Mouse (Mus musculus): ENCODE results near the gene Gm10203. TPM values are rescaled to one million over a fixed set of nuclear protein-coding genes. Genes with fewer than 3 reads are reported as not detected.
"Not testable (repeated sequence)": the region's sequence is repeated elsewhere in the genome, so short reads cannot be mapped to it uniquely, and the experiment has no call there.

The Gm10203 gene
- not detected for polyA plus RNA-seq (2017; shearing (Covaris generic))

DNA sequence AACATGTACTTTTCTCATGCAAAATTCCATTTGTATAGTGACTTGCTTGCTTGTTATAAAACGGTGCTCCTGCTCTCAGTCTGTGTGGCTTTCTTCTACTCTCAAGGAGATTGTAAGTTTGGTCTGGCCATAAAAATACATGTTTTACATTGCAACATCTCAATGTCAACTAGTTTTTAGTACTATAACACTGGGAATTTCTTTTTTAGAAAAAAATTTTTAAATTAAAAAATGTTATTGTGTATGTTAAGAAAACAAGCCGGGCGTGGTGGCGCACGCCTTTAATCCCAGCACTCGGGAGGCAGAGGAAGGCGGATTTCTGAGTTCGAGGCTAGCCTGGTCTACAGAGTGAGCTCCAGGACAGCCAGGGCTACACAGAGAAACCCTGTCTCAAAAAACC is at the start of gene Gm10203:
Gm10203 (plus strand) TSS at position 301 of the 400 bp plus-strand sequence.
- not testable (repeated sequence) for ATAC-seq

- no peak for ATAC-seq
These were observed 37.6 kb upstream of the Gm10203 start for GRCm38 (mm10) chr6:149092406-149092805.

DNA sequence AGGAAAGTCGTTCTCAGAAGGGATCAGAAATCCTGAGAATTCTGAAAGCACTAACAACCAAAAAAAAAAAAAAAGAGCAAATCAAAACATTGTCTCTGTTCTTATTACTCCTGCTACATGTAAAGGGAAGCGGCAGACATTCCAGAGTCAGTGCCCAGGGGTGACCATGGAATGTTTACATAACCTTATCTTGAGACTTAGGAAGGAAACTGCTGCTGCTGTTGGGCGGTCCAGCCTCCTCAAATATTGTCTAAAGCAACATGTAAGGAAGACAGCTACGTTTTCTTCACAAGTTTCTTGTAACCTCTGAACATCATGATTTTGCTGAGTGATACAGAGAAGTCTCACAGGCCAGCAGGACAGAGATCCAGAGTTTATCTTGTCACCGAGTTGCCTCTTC is 36.5 kb upstream of the Gm10203 start:
- no peak for ATAC-seq

DNA sequence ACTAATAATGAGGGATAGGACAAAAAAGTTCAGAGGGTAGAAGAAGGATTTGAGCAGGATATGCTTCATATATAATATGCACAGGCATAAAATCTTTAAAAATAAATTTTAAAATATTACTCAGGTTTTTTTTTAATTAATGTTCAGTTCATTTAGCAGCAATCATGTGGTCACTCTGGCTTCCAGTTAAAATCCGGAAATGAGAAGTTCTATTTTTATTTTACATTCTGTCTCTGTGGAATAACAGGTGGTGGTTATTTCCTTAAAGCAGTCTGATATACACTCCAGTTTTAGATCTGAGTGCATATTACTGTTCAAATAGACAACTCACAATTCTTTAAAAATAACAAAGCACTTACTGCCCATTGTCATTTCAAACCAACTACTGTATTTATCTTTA is 35.4 kb upstream of the Gm10203 start:
- ATAC-seq, result no peak

DNA sequence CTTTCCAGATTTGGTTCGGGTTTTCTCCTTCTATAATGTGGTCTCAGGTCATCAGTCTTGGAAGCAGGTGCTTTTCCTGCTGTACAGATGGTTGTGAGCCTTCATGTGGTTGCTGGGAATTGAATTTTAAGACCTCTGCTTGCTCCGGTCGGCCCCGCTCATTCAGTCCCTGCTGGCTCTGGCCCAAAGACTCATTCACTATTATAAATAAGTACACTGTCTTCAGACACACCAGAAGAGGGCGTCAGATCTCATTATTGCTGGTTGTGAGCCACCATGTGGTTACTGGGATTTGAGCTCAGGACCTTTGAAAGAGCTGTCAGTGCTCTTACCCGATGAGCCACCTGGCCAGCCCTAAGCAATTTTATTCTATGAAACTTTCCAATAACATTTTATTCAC is 34.6 kb upstream of the Gm10203 start:
- ATAC-seq, result no peak

DNA sequence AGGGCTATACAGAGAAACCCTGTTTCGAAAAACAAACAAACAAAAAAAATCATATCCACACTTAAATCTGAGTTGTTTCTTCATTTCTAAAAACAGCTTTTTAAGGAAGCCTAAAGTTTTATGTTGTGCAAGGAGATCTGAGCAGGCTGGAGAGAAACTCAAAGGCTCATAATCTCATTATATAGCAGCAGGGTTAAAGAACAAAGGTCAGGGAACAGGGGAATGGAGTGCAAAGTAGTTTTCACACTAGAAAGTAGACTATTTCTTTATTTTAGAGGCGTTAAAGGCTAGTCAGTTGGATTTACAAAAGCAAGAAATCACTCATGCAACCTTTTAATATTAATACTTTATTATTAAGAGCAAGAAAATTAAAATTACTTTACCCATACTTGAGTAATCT is 33.7 kb upstream of the Gm10203 start:
- ATAC-seq, result no peak

GRCm38 (mm10) chr6:149097276-149097675 is 32.7 kb upstream of the Gm10203 start:
- ATAC-seq, result no peak

- ATAC-seq, result no peak
These were observed 31.0 kb upstream of the Gm10203 start for GRCm38 (mm10) chr6:149098993-149099392.

- ATAC-seq, result no peak
These were observed 29.5 kb upstream of the Gm10203 start for GRCm38 (mm10) chr6:149100174-149101075.

GRCm38 (mm10) chr6:149101076-149101942 is 28.7 kb upstream of the Gm10203 start, which contains the start of gene Dennd5b:
Gene Dennd5b (minus strand): TSS chr6:149101680.
- ATAC-seq, result peak; percentile 43

- no peak for ATAC-seq
These were observed 28.1 kb upstream of the Gm10203 start for GRCm38 (mm10) chr6:149101943-149102243.

GRCm38 (mm10) chr6:149103451-149103850 is 26.5 kb upstream of the Gm10203 start:
- no peak for ATAC-seq

DNA sequence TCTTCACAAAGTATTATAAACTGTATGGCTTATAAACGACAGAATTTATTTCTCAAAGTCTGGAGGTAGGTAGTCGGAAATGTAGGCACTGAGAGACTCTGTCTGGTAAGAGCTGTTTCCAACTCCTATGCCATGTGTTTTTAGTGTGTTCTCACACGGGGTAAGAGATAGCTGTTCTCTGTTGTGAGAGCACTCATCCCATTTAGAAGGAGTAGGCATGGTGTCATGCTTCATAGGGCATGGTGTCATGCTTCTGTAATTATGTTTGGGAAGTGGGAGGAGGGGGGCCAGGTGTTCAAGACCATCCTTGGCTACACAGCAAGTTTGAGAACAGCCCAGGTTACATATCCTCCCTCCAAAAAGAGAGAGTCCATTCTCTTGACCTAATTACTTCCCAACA is 22.4 kb upstream of the Gm10203 start:
- no peak for ATAC-seq

DNA sequence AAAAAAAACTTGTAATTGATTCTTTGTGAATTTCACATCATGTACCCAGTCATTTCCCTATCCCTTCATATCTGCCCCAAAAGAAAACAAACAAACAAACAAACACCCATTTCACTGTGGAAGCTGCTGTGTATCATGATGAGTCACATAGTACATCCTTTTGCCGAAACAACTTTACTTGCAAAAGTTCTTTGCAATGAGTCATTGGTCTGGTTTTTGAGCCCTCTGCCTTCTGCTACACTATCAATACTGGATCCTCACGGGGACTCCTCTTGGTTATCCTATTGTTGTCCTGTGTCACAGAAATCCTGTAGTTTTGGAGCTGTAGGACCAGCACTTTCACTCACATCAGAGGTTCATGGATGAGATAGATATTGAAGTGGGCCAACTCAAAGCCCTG is 21.1 kb upstream of the Gm10203 start:
- no peak for ATAC-seq

DNA sequence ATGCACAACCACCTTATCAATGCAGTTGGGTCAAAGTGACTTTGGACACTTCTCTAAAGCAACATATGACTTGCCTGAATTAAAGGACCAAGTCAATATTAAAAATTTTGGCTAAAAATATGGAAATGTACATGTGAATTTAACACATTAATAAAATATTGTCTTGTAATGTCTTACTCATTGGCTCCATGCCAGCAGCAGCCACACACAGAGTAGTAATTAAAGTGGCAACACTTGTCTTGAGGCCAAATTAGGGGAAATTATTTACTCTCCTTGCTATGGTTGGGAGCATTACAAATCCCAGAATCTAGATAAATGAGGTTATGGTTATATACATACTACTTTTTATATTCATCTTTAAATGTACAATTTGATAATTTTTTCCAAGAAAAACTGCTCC is 13.0 kb upstream of the Gm10203 start:
- ATAC-seq, result no peak

- ATAC-seq, result no peak
These were observed 11.0 kb upstream of the Gm10203 start for GRCm38 (mm10) chr6:149118935-149119334.

DNA sequence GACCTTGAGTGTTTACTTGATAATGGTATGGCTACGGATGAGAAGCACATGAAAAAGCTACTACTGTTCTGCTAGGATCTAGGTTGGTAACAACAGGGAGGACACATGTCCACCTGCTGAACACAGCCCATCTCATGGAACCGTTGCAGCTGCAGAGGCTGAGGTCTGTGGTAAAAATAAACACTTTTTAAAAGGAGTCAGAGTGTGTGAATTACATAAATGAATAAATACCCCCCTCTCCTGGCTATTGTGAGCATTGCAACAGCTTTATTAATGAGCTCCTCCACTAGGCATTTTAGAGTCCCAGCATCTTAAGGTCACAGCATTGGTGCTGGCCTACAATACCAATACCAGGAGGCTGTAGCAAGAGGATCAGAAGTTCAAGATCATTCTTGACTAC is 10.1 kb upstream of the Gm10203 start:
- ATAC-seq, result peak; percentile 85

DNA sequence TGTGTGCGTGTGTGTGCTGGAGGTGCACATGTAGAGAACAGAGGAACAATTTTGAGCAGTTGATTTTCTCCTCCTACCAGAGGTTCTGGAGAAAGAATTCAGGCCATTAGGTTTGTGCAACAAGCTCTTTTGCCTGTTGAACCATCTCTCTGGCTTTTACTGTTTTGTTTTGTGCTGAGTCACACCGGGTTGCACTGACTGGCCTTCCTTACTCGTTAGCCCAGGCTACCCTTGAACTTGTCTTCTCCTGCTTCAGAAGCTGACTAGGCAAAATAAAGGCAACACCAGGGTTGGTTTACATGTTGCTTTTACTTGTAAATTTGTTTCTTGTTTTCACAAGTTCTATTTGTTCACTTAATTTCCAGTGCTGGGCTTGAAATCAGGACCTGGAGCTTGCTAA is 6.9 kb upstream of the Gm10203 start:
- ATAC-seq, result no peak

DNA sequence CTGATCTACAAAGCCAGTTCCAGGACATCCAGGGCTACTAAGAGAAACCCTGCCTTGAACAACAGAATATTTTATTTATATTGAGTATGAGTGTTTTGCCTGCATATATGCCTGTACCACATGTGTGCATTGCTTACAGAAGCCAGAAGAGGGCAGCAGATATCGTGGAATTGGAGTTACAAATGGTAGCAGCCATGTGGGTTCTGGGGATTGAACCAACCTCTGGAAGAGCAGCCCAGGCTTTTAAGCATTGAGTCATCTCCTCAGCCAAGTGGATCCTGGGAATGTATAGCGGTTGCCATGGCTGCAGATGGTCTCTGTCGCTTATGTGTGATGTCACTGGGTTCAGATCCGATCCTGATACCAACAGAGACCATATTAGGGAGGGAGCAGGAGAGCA is 3.3 kb upstream of the Gm10203 start:
- ATAC-seq, result peak; percentile 93

GRCm38 (mm10) chr6:149131111-149131510 is 1.1 kb downstream of the Gm10203 start:
- no peak for ATAC-seq

DNA sequence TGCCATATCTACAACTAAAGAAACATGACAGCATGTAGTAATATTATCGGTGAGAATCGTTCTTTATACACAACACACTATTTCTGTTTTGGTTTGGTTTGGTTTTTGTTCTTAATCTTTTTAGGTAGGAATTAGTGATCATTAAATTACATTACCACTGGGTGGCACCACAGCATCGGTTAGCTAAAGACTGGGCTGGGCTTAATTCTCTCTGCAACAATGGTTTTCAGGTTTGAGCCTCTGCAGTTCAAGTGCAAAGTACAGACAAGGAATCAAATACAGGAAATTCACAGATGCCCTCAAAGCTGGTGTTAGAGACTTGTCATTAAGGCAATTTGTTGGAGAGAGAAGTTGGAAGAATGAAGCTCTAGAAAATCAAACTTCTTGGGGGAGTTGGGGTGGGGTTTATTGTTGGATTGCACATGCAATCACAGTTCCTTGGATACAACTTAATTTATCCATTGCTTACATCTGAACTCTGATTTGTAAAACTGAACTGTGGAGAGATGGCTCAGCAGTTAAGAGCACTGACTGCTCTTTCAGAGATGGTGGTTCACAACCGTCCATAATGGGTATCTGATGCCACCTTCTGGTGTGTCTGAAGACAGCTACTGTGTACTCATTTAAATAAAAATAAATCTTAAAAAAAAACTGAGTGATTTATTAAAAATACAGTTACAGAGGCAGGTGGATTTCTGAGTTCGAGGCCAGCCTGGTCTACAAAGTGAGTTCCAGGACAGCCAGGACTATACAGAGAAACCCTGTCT is 2.5 kb downstream of the Gm10203 start:
- peak; percentile 100 for ATAC-seq

GRCm38 (mm10) chr6:149134391-149135150 is 4.6 kb downstream of the Gm10203 start:
- ATAC-seq, result no peak
